Mouse (Mus musculus) forebrain, embryonic 11.5 days (tissue): ENCODE measurements around the gene Pde4dip. TPM values are rescaled to one million over a fixed set of nuclear protein-coding genes. Genes with fewer than 3 reads are reported as not detected.
A peak's percentile ranks its signal among the peaks of the same experiment; 100 is the strongest.

Experiments
- ATAC-seq: fragments of 200-750 bp; cut with Nextera tagmentation; replicated peaks from 2 replicates; pipeline ENCODE4 v1.8.0; 2017; ENCODE audit warnings: moderate TSS enrichment; ENCODE audit not compliant: low FRiP score
- DNase-seq: peaks from one replicate; pipeline ENCODE4 v3.0.0-alpha.2; 2017; ENCODE audit warnings: low spot score
- H3K27ac ChIP-seq: fragments of 300-500 bp; sonication (generic); 2 replicates; pipeline ENCODE4 v1.5.1; 2014; ENCODE audit warnings: low read depth, low read length
- H3K27me3 ChIP-seq: fragments of 300-500 bp; sonication (generic); 2 replicates; pipeline ENCODE4 v1.6.1; 2014; ENCODE audit warnings: mild to moderate bottlenecking, low read length, mixed read lengths; ENCODE audit not compliant: control insufficient read depth, insufficient read depth
- H3K36me3 ChIP-seq: fragments of 300-500 bp; sonication (generic); 2 replicates; pipeline ENCODE4 v1.6.1; 2014; ENCODE audit warnings: mild to moderate bottlenecking, low read length, moderate library complexity, mixed read lengths; ENCODE audit not compliant: control insufficient read depth, insufficient read depth
- H3K4me1 ChIP-seq: fragments of 300-500 bp; sonication (generic); replicated peaks from 2 replicates; pipeline ENCODE4 v1.6.1; 2014; ENCODE audit warnings: low read length, mixed read lengths; ENCODE audit not compliant: control insufficient read depth, insufficient read depth
- H3K4me2 ChIP-seq: fragments of 300-500 bp; sonication (generic); 2 replicates; pipeline ENCODE4 v1.6.1; 2014; ENCODE audit warnings: low read depth, mild to moderate bottlenecking, low read length, moderate library complexity, mixed read lengths; ENCODE audit not compliant: severe bottlenecking
- H3K4me3 ChIP-seq: fragments of 300-500 bp; sonication (generic); 2 replicates; pipeline ENCODE4 v1.5.1; 2014; ENCODE audit warnings: low read depth, low read length
- H3K9ac ChIP-seq: fragments of 300-500 bp; sonication (generic); 2 replicates; pipeline ENCODE4 v1.6.1; 2014; ENCODE audit warnings: low read length
- H3K9me3 ChIP-seq: fragments of 300-500 bp; sonication (generic); 2 replicates; pipeline ENCODE4 v1.6.1; 2016; ENCODE audit warnings: low read length, mixed read lengths; ENCODE audit not compliant: control insufficient read depth
- WGBS: fragments of 180-500 bp; shearing (Covaris S2); extraction: QIAGEN DNeasy Blood & Tissue Kit; methylation state at CpG from one replicate; pipeline ENCODE4 v1.1.7; 2014; 5-methylcytosine and 5-hydroxymethylcytosine counted together
- polyA plus RNA-seq: library from polyadenylated mRNA; unstranded; fragments of >200 nt; fragmentation: Nextera tagmentation; extraction: Ambion mirVana; gene quantifications from 2 replicates; pipeline ENCODE4 v1.2.1, GENCODE M21; 2014

Gene Pde4dip
- polyA plus RNA-seq, 1 experiment from 2014 or later: 25.7 TPM

- no peak overlapping the region for H3K27ac ChIP-seq
- H3K4me1 ChIP-seq: no peaks in the 10 kb centered on the region
- H3K4me2 ChIP-seq: no peak overlapping the region
- no peak overlapping the region for H3K4me3 ChIP-seq
- WGBS: 95% methylated on average over 5 of the region's 5 CpGs
- ATAC-seq (no peak), DNase-seq (no peak)
- no peaks in the 10 kb centered on the region for H3K27me3 ChIP-seq
- H3K36me3 ChIP-seq: no peaks in the 10 kb centered on the region
- H3K9me3 ChIP-seq: no peaks in the 10 kb centered on the region
- no peak overlapping the region for H3K9ac ChIP-seq
These were observed 6.9 kb downstream of the Pde4dip start for GRCm38 (mm10) chr3:97881576-97881975.

DNA sequence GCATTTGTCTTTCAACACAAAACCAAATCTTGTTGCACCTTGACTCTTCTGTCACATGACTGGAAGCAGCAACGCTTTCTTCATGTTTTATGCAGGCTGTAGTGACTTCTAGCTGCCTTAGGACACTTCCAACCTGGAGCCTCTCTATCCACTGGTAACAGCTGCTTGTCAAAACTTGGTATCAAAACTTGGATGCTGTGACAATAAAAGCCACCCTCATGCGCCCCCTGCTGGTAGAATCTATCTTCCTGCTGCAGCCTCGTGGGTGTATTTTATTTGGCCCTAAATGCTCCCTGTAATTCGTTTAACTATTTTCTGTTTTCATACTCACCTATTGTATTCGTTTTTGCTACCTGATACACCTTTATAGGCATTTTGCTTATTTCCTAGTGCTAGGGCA is 9.3 kb downstream of the Pde4dip start:
- ATAC-seq: no peak
- Histone ChIP-seq H3K4me1 (no peaks in the 10 kb centered on the region), H3K36me3 (no peaks in the 10 kb centered on the region), H3K27me3 (no peaks in the 10 kb centered on the region), H3K9me3 (no peaks in the 10 kb centered on the region), H3K4me2 (no peak overlapping the region), H3K27ac (no peak overlapping the region), H3K4me3 (no peak overlapping the region), H3K9ac (no peak overlapping the region)
- peak; percentile 88 for DNase-seq
- 15% methylated on average over 5 of the region's 5 CpGs for WGBS

DNA sequence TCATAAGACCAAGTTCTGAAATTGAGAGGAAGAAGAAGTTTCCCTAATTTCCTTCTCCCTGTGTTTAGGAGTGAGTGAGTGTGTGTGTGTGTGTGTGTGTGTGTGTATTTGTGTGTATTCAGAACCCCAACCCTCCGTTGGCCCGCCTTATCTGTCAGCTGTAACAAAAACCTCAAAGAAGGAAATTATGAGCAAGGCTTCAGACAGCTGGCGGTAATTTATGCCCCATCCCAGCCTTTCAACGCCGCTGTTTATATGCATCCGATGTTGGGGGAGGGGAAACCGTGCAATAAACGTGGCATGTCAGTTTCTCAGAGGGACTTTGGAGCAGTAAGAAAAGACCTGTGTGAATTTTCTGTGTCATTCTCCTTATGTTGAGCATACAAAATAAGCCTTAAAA is 12.2 kb downstream of the Pde4dip start:
- no peaks in the 10 kb centered on the region for H3K4me1 ChIP-seq
- no peak for ATAC-seq
- no peak overlapping the region for H3K9ac ChIP-seq
- no peaks in the 10 kb centered on the region for H3K36me3 ChIP-seq
- 62% methylated on average over 8 of the region's 8 CpGs for WGBS
- no peak overlapping the region for H3K27ac ChIP-seq
- no peak overlapping the region for H3K4me2 ChIP-seq
- DNase-seq: no peak
- no peak overlapping the region for H3K4me3 ChIP-seq
- H3K27me3 ChIP-seq: no peaks in the 10 kb centered on the region
- H3K9me3 ChIP-seq: no peaks in the 10 kb centered on the region

DNA sequence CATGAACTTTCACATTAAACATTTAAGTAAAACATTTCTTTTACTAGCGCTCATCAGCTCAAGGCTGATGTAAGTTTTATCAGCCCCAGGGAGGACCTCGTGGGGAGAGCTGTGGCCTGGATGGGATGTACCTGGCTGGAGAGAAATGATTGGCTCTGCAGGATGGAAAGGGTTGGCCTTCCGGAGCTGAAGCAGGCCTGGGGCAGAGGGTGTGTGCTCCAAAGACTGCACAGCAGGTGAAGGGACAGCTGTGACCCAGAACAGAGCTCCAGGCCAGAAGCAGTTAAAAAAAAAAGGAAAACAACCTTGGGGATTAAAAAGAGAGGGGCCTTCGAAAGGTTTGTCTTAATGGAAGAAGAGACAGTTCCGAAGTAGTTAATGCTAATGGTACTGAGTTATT is 13.7 kb downstream of the Pde4dip start:
- DNase-seq: no peak
- no peaks in the 10 kb centered on the region for H3K4me1 ChIP-seq
- 13% methylated on average over 5 of the region's 5 CpGs for WGBS

DNA sequence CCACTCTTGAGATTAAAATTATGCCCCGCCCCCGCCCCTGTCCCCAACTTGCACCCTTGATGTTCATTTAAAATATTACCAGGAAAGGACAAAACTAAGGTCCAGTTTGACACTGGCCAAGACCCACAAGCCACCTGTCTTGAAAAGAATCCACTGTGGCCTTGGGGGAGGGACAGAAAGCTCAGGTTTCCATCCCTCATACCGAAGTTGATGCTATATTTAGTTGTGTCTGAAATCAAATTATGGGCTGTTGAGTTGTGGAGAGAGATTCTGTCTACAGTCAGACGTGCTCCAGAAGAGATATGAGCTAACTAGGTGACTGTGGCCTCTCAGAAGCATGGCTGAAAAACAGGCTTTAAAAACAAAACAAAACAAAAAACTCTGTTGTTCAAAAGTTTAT is 18.8 kb downstream of the Pde4dip start:
- no peak for ATAC-seq
- H3K27ac ChIP-seq: no peak overlapping the region
- H3K4me1 ChIP-seq: 0 out of 2 replicates have a peak, but pooled peaks cover 4% of the 10 kb centered on the region
- H3K9ac ChIP-seq: no peak overlapping the region
- no peaks in the 10 kb centered on the region for H3K36me3 ChIP-seq
- no peak for DNase-seq
- no peaks in the 10 kb centered on the region for H3K9me3 ChIP-seq
- no peak overlapping the region for H3K4me2 ChIP-seq
- no peak overlapping the region for H3K4me3 ChIP-seq
- H3K27me3 ChIP-seq: peaks cover 20% of the 10 kb centered on the region
- 83% methylated on average over 4 of the region's 4 CpGs for WGBS

More for the DNA sequence above, 13.7 kb downstream of the Pde4dip start:
- Histone ChIP-seq H3K4me2 (no peak overlapping the region), H3K9me3 (no peaks in the 10 kb centered on the region), H3K4me3 (no peak overlapping the region), H3K27ac (no peak overlapping the region), H3K36me3 (no peaks in the 10 kb centered on the region), H3K27me3 (no peaks in the 10 kb centered on the region), H3K9ac (no peak overlapping the region)
- no peak for ATAC-seq

DNA sequence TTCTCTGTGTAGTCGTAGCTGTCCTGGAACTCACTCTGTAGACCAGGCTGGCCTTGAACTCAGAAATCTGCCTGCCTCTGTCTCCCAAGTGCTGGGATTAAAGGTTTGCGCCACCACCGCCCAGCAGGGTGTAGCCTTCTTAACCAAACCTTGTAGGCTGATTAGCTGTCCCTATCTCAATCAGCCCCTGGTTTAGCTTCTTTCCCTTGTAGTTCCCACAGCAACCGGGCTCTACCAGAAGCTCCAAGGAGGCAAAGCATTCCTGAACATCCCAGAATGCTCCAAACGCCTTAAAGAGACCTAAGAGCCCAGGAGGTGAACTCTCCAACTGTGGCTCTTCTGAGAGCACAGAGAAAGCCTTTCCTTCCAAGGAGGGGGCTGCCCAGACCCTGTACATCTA is 19.8 kb downstream of the Pde4dip start:
- H3K4me3 ChIP-seq: no peak overlapping the region
- 48% methylated on average over 5 of the region's 5 CpGs for WGBS
- 0 out of 2 replicates have a peak, but pooled peaks cover 4% of the 10 kb centered on the region for H3K4me1 ChIP-seq
- H3K4me2 ChIP-seq: no peak overlapping the region
- no peaks in the 10 kb centered on the region for H3K9me3 ChIP-seq
- H3K27me3 ChIP-seq: peaks cover 20% of the 10 kb centered on the region
- ATAC-seq: no peak
- no peak overlapping the region for H3K9ac ChIP-seq
- no peak for DNase-seq
- H3K36me3 ChIP-seq: no peaks in the 10 kb centered on the region
- no peak overlapping the region for H3K27ac ChIP-seq

- Histone ChIP-seq H3K9me3 (no peaks in the 10 kb centered on the region), H3K27me3 (peaks cover 20% of the 10 kb centered on the region), H3K9ac (peak overlapping the region; percentile 56), H3K4me3 (peak overlapping the region; percentile 43), H3K4me2 (peak overlapping the region; percentile 90), H3K36me3 (no peaks in the 10 kb centered on the region), H3K27ac (no peak overlapping the region), H3K4me1 (0 out of 2 replicates have a peak, but pooled peaks cover 4% of the 10 kb centered on the region)
- DNase-seq (peak; percentile 76), ATAC-seq (peak; percentile 84)
- WGBS: 3% methylated on average over 42 of the region's 42 CpGs
These were observed 20.4 kb downstream of the Pde4dip start for GRCm38 (mm10) chr3:97868024-97868689.

- peak; percentile 55 for DNase-seq
- Histone ChIP-seq H3K4me1 (0 out of 2 replicates have a peak, but pooled peaks cover 4% of the 10 kb centered on the region), H3K9me3 (no peaks in the 10 kb centered on the region), H3K4me3 (peak overlapping the region; percentile 43), H3K36me3 (no peaks in the 10 kb centered on the region), H3K27me3 (peaks cover 20% of the 10 kb centered on the region), H3K4me2 (peak overlapping the region; percentile 90), H3K27ac (no peak overlapping the region), H3K9ac (peak overlapping the region; percentile 56)
- WGBS: 2% methylated on average over 28 of the region's 28 CpGs
- ATAC-seq: no peak
These were observed 21.1 kb downstream of the Pde4dip start for GRCm38 (mm10) chr3:97867221-97868023.
